ENCODE assay signal across 31 mouse cellular contexts in the genomic region with DNA sequence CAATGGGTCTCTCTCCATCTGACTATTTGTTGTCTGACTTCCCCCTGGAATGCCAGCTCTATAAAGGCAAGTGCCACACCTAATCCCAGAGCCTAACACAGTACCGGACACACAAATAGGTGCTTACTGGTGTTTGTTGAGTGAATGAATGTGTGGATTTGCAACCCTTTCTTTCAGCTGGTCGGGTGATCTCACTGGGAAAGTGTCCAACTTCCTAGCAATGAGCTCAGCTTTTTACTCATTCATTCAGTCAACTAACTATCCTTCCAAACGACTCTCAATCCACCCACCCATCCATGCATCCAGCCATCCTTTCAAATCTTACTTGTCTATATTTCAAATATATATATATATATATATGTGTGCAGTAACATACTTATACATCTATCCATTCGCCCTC. TPM values are rescaled to one million over a fixed set of nuclear protein-coding genes. Genes with fewer than 3 reads are reported as not detected.
DNase-seq lines count a peak whose midpoint lies in the region; ATAC-seq lines count a peak whose summit lies in the region.
"Had no signal": no experiment of that assay in that cellular context is flagged by ENCODE, and none has a peak within 500 bp of the region (broad histone marks: within the 10 kb centered on the region; RNA-seq: fewer than 3 reads in every experiment).

No protein-coding gene starts in this region.

- no peaks in the 10 kb centered on the region for H3K27me3 ChIP-seq in forebrain, embryonic 13.5 days
- H3K27me3 ChIP-seq in forebrain, embryonic 11.5 days (ENCODE audit: control insufficient read depth, insufficient read depth, low read length), result no peaks in the 10 kb centered on the region
- H3K27me3 ChIP-seq in midbrain, embryonic 13.5 days, result no peaks in the 10 kb centered on the region
- no peaks in the 10 kb centered on the region for H3K27me3 ChIP-seq in midbrain, embryonic 16.5 days (ENCODE audit: control insufficient read depth, insufficient read depth, low read depth, low read length)
- no peaks in the 10 kb centered on the region for H3K27me3 ChIP-seq in neural tube, embryonic 15.5 days (replicated peaks)
- H3K27me3 ChIP-seq: hindbrain, embryonic 12.5 days; liver, embryonic 15.5 days had no signal

- H3K9me3 ChIP-seq in forebrain, embryonic 13.5 days (replicated peaks), result no peaks in the 10 kb centered on the region
- no peaks in the 10 kb centered on the region for H3K9me3 ChIP-seq in forebrain, embryonic 11.5 days (ENCODE audit: control insufficient read depth, low read length)
- no peaks in the 10 kb centered on the region for H3K9me3 ChIP-seq in midbrain, embryonic 13.5 days
- no peaks in the 10 kb centered on the region for H3K9me3 ChIP-seq in midbrain, embryonic 16.5 days (replicated peaks; ENCODE audit: control insufficient read depth, low read length, poor library complexity, severe bottlenecking)
- H3K9me3 ChIP-seq in neural tube, embryonic 15.5 days (replicated peaks), result no peaks in the 10 kb centered on the region
- H3K9me3 ChIP-seq: embryonic facial prominence, embryonic 13.5 days; G1E; heart, embryonic 13.5 days; hindbrain, embryonic 12.5 days; liver, embryonic 15.5 days had no signal

- peak; percentile 33 for ATAC-seq in forebrain, embryonic 13.5 days
- ATAC-seq in forebrain, embryonic 11.5 days (replicated peaks; ENCODE audit: low FRiP score), result no peak
- ATAC-seq in midbrain, embryonic 13.5 days, result no peak
- ATAC-seq in midbrain, embryonic 16.5 days, result no peak
- ATAC-seq in neural tube, embryonic 15.5 days (ENCODE audit: low FRiP score), result no peak
- ATAC-seq: activated CD4-positive, CD25-positive, alpha-beta regulatory T cell, adult 4 months; intestine, embryonic 16.5 days had no signal

- H3K36me3 ChIP-seq in forebrain, embryonic 13.5 days (ENCODE audit: poor library complexity, severe bottlenecking), result peaks cover 65% of the 10 kb centered on the region
- H3K36me3 ChIP-seq in forebrain, embryonic 11.5 days (ENCODE audit: control insufficient read depth, insufficient read depth, low read length), result no peaks in the 10 kb centered on the region
- H3K36me3 ChIP-seq in midbrain, embryonic 13.5 days, result no peaks in the 10 kb centered on the region; the same call in 1 of the 2 replicates
- no peaks in the 10 kb centered on the region for H3K36me3 ChIP-seq in midbrain, embryonic 16.5 days (ENCODE audit: control insufficient read depth, insufficient read depth, low read length)
- H3K36me3 ChIP-seq in neural tube, embryonic 15.5 days, result no peaks in the 10 kb centered on the region
- H3K36me3 ChIP-seq: embryonic facial prominence, embryonic 13.5 days; G1E; heart, embryonic 13.5 days; hindbrain, embryonic 12.5 days; liver, embryonic 15.5 days had no signal

- peaks cover 26% of the 10 kb centered on the region for H3K4me1 ChIP-seq in forebrain, embryonic 13.5 days
- no peaks in the 10 kb centered on the region for H3K4me1 ChIP-seq in forebrain, embryonic 11.5 days (replicated peaks; ENCODE audit: control insufficient read depth, insufficient read depth, low read length)
- H3K4me1 ChIP-seq in midbrain, embryonic 13.5 days (replicated peaks), result 0 out of 2 replicates have a peak, but pooled peaks cover 4% of the 10 kb centered on the region
- H3K4me1 ChIP-seq in midbrain, embryonic 16.5 days (ENCODE audit: control insufficient read depth, insufficient read depth, low read length), result no peaks in the 10 kb centered on the region
- H3K4me1 ChIP-seq in neural tube, embryonic 15.5 days, result no peaks in the 10 kb centered on the region
- H3K4me1 ChIP-seq: embryonic facial prominence, embryonic 13.5 days; heart, embryonic 13.5 days; hindbrain, embryonic 12.5 days; liver, embryonic 15.5 days had no signal

- peak overlapping the region; percentile 72; the same call in 1 of the 2 replicates for H3K27ac ChIP-seq in forebrain, embryonic 13.5 days
- H3K27ac ChIP-seq in forebrain, embryonic 11.5 days (ENCODE audit: low read depth, low read length), result no peak overlapping the region
- H3K27ac ChIP-seq in midbrain, embryonic 13.5 days, result 0 out of 2 replicates have a peak overlapping the region, but pooled peaks have one; percentile 1
- H3K27ac ChIP-seq in midbrain, embryonic 16.5 days (ENCODE audit: low read length), result no peak overlapping the region
- peak overlapping the region; percentile 56; the same call in 1 of the 2 replicates for H3K27ac ChIP-seq in neural tube, embryonic 15.5 days (replicated peaks)
- H3K27ac ChIP-seq: embryonic facial prominence, embryonic 13.5 days; heart, embryonic 13.5 days; hindbrain, embryonic 12.5 days; kidney, postnatal 0 days; liver, embryonic 15.5 days had no signal

- DNase-seq in forebrain, embryonic 11.5 days (ENCODE audit: low spot score), result no peak
- DNase-seq in ZHBTc4 (ENCODE audit: low read depth, low spot score), result peak; percentile 11
- no peak for DNase-seq in spleen, postnatal 4 days (ENCODE audit: low spot score in 2 of 2)
- DNase-seq in left cerebral cortex, postnatal 14 days (ENCODE audit: low spot score in 2 of 2), result no peak
- DNase-seq: adrenal gland, postnatal 10 days; cerebellum, adult 18-20 months; gastrocnemius, postnatal 10 days; heart, postnatal 14 days; kidney, adult 8-10 months; lung, embryonic 14.5 days; lung, postnatal 14 days; right cerebral cortex, postnatal 25 days; thymus, adult 2 months; thymus, postnatal 36 days had no signal

- H3K4me3 ChIP-seq in forebrain, embryonic 13.5 days, result no peak overlapping the region
- H3K4me3 ChIP-seq in forebrain, embryonic 11.5 days (ENCODE audit: low read depth, low read length), result no peak overlapping the region
- H3K4me3 ChIP-seq in midbrain, embryonic 13.5 days (replicated peaks), result no peak overlapping the region
- H3K4me3 ChIP-seq in midbrain, embryonic 16.5 days (ENCODE audit: low read depth, low read length), result no peak overlapping the region
- H3K4me3 ChIP-seq in neural tube, embryonic 15.5 days (replicated peaks), result no peak overlapping the region
- H3K4me3 ChIP-seq: embryonic facial prominence, embryonic 13.5 days; heart, embryonic 13.5 days; hindbrain, embryonic 12.5 days; liver, embryonic 15.5 days had no signal

- H3K4me2 ChIP-seq in forebrain, embryonic 13.5 days, result no peak overlapping the region
- no peak overlapping the region for H3K4me2 ChIP-seq in forebrain, embryonic 11.5 days (ENCODE audit: low read depth, low read length, severe bottlenecking)
- no peak overlapping the region for H3K4me2 ChIP-seq in midbrain, embryonic 13.5 days (replicated peaks)
- no peak overlapping the region for H3K4me2 ChIP-seq in midbrain, embryonic 16.5 days (ENCODE audit: low read length)
- no peak overlapping the region for H3K4me2 ChIP-seq in neural tube, embryonic 15.5 days
- H3K4me2 ChIP-seq: embryonic facial prominence, embryonic 13.5 days; heart, embryonic 13.5 days; hindbrain, embryonic 12.5 days; liver, embryonic 15.5 days; lung, embryonic 14.5 days had no signal

- 47% methylated on average over 4 of the region's 4 CpGs for WGBS in forebrain, embryonic 13.5 days
- 74% methylated on average over 4 of the region's 4 CpGs for WGBS in forebrain, embryonic 11.5 days
- 69% methylated on average over 4 of the region's 4 CpGs for WGBS in midbrain, embryonic 13.5 days
- 73% methylated on average over 4 of the region's 4 CpGs for WGBS in midbrain, embryonic 16.5 days
- 72% methylated on average over 4 of the region's 4 CpGs for WGBS in neural tube, embryonic 15.5 days

- no peak overlapping the region for H3K9ac ChIP-seq in forebrain, embryonic 13.5 days
- H3K9ac ChIP-seq in forebrain, embryonic 11.5 days (ENCODE audit: low read length), result no peak overlapping the region
- no peak overlapping the region for H3K9ac ChIP-seq in midbrain, embryonic 13.5 days (replicated peaks)
- no peak overlapping the region for H3K9ac ChIP-seq in midbrain, embryonic 16.5 days (ENCODE audit: low read depth, low read length)
- no peak overlapping the region for H3K9ac ChIP-seq in neural tube, embryonic 15.5 days (replicated peaks)
- H3K9ac ChIP-seq: embryonic facial prominence, embryonic 13.5 days; heart, embryonic 13.5 days; hindbrain, embryonic 12.5 days; liver, embryonic 15.5 days; lung, embryonic 14.5 days had no signal

- intact Hi-C loops in left cerebral cortex, postnatal 14 days (cut with DNase I), result no loop called here

RNA-seq across cellular contexts. Expression of a gene that starts 31.3 kb away (rescaled TPM):
- polyA plus RNA-seq in forebrain, embryonic 13.5 days (2015; fragmentation: Nextera tagmentation; extraction: Ambion mirVana), result 21.9 and 22.8 TPM in 2 replicates
- 13.7 and 15.0 TPM in 2 replicates for polyA plus RNA-seq in forebrain, embryonic 11.5 days (2014; fragmentation: Nextera tagmentation; extraction: Ambion mirVana)
- 9.4 and 9.9 TPM in 2 replicates for polyA plus RNA-seq in midbrain, embryonic 13.5 days (2015; fragmentation: Nextera tagmentation; extraction: Ambion mirVana)
- 8.4 and 10.8 TPM in 2 replicates for polyA plus RNA-seq in midbrain, embryonic 16.5 days (2015; fragmentation: Nextera tagmentation; extraction: Ambion mirVana)
- polyA plus RNA-seq in neural tube, embryonic 15.5 days (2015; fragmentation: Nextera tagmentation; extraction: Ambion mirVana), result 7.6 and 9.5 TPM in 2 replicates
- 10 to 100 TPM; 11.5 to 18.4 TPM for total RNA-seq in left cerebral cortex, postnatal 14 days (2021)
- total RNA-seq: adrenal gland, postnatal 10 days; common myeloid progenitor, adult 5-6 weeks; gastrocnemius, postnatal 10 days; heart, adult 8-10 months; liver, adult 2 months; neutrophil, adult 5-6 weeks had no signal
- polyA plus RNA-seq: activated CD4-positive, CD25-positive, alpha-beta regulatory T cell, adult 4 months; G1E; gonadal fat pad, adult 2 months; intestine, embryonic 16.5 days; liver, adult 2 months; liver, embryonic 15.5 days had no signal

Comparison
In these comparisons a context has a peak if more than half of its experiments do, and no peak if none do; other contexts are left out.
1. H3K27ac ChIP-seq: peak in forebrain, embryonic 13.5 days (single experiment), midbrain, embryonic 13.5 days (single experiment) and neural tube, embryonic 15.5 days (single experiment); none in forebrain, embryonic 11.5 days (single experiment) and midbrain, embryonic 16.5 days (single experiment).